Mouse (Mus musculus) layer of hippocampus, adult 6 months (tissue): ENCODE measurements around the gene H2-M1. TPM values are rescaled to one million over a fixed set of nuclear protein-coding genes. Genes with fewer than 3 reads are reported as not detected.

Source experiments
- long read RNA-seq, 2 experiments: library from polyadenylated mRNA; unstranded; transcript quantifications; one replicate each; pipeline ENCODE4 v2.0.0; 2019 to 2020
- polyA plus RNA-seq: library from polyadenylated mRNA; unstranded; fragments of <200 nt; fragmentation: Nextera tagmentation; gene quantifications from 2 replicates; pipeline ENCODE4 v1.2.3, GENCODE M21; 2021

Gene H2-M1
- not detected in 2 replicates for polyA plus RNA-seq
- long read RNA-seq, experiment 1: 0 reads
- long read RNA-seq, experiment 2: 0 reads

DNA sequence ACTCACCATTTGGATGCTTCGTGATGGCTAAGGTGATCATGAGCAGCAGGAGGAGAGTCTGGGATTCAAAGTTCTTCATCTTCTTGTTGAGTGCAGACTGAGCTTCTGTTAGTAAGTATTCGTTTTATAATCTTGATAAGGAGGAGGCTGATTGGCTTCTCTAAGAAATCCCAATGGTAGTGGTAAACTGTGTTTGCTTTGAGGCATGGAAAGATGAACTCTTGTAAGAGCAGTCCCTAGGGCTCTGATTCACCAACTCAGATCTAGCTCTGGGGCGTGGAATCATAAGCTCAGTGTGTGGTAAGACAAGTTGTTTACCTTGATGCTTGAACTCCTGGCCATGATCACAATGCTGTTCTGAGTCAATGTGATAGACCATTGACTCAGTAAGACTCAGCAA is at the start of gene H2-M1:
Gene H2-M1 (minus strand): TSS at position 101 of the 400 bp plus-strand sequence.

DNA sequence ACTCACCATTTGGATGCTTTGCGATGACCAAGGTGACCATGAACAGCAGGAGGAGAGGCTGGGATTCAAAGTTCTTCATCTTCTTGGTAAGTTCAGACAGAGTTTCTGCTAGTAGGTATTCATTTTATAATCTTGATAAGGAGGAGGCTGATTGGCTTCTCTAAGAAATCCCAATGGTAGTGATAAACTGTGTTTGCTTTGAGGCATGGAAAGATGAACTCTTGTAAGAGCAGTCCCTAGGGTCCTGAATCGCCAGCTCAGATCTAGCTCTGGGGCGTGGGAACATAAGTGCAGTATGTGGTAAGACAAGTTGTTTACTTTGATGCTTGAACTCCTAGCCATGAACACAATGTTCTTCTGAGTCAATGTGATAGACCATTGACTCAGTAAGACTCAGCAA is 29.5 kb downstream of the H2-M1 start, which contains the start of gene H2-M9:
Gene H2-M9 (minus strand): TSS at position 101 of the 400 bp plus-strand sequence.

Other genes starting within 250 kb of the H2-M1 start
- not detected in 2 replicates for gene H2-M10.4, start 209.9 kb downstream of the H2-M1 start, polyA plus RNA-seq
- not detected in 2 replicates for gene H2-M11, start 125.1 kb downstream of the H2-M1 start, polyA plus RNA-seq
- gene H2-M9, start 29.6 kb downstream of the H2-M1 start, polyA plus RNA-seq: not detected in 2 replicates
- gene H2-M10.5, start 100.7 kb upstream of the H2-M1 start, polyA plus RNA-seq: not detected in 2 replicates
- not detected in 2 replicates for gene H2-M10.6, start 140.0 kb upstream of the H2-M1 start, polyA plus RNA-seq
- gene Trim26, start 164.9 kb upstream of the H2-M1 start, polyA plus RNA-seq: 10.3 and 11.1 TPM in 2 replicates
- not detected in 2 replicates for gene Trim15, start 195.0 kb upstream of the H2-M1 start, polyA plus RNA-seq
- not detected in 2 replicates for gene Trim10, start 197.4 kb upstream of the H2-M1 start, polyA plus RNA-seq
- gene Trim40, start 217.9 kb upstream of the H2-M1 start, polyA plus RNA-seq: not detected in 2 replicates
- gene Trim31, start 225.9 kb upstream of the H2-M1 start, polyA plus RNA-seq: not detected in 2 replicates